Mouse (Mus musculus) C2C12 (cell line): Measurements from ENCODE around the gene Dglucy.

Experiments used
- CEBPB ChIP-seq: IDR thresholded peaks from one replicate; pipeline ENCODE4 v1.6.1; 2011; ENCODE audit warnings: low read depth, mild to moderate bottlenecking, control low read depth, moderate library complexity
- CTCF ChIP-seq: IDR thresholded peaks from one replicate; pipeline ENCODE4 v1.5.1; 2011; ENCODE audit not compliant: control insufficient read depth, insufficient read depth, insufficient read length
- FOSL1 ChIP-seq: IDR thresholded peaks from one replicate; pipeline ENCODE4 v1.8.0; 2011; ENCODE audit warnings: mild to moderate bottlenecking, low read length; ENCODE audit not compliant: poor library complexity, insufficient read depth, severe bottlenecking
- MAX ChIP-seq: IDR thresholded peaks from one replicate; pipeline ENCODE4 v1.6.1; 2011; ENCODE audit warnings: mild to moderate bottlenecking, control low read depth
- MYOG ChIP-seq: IDR thresholded peaks from one replicate; pipeline ENCODE4 v1.6.1; 2011; ENCODE audit not compliant: control insufficient read depth, insufficient read length; ENCODE audit errors: extremely low read depth
- USF1 ChIP-seq: IDR thresholded peaks from one replicate; pipeline ENCODE4 v1.6.1; 2011; ENCODE audit warnings: low read depth, mild to moderate bottlenecking, control low read depth, moderate library complexity

DNA sequence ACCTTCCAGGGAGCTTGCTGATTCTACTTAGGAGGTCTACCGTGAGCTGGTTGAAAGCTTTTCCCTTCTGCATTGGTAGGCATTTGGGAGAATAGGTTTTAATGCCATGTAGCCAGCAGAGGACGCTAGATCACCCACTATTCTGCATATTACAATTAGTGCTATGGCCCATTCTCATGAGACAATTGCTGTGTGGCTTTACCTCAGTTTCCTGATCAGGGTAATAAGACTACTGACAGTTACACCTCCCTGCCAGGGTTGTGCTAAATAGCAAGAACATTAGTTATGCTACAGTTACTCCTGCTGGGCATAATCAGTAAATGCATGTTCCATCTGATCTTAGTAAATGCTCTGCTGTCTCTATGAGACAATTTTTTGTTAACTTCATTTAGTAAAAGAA, 67.0 kb downstream of the Dglucy start:
- no peak for TF ChIP-seq USF1
- no peak for TF ChIP-seq CTCF
- TF ChIP-seq CEBPB, result no peak
- no peak for TF ChIP-seq FOSL1
- no peak for TF ChIP-seq MYOG
- no peak for TF ChIP-seq MAX
